Mouse (Mus musculus) midbrain, embryonic 14.5 days (tissue): ENCODE results near the gene Ldhal6b. TPM values are rescaled to one million over a fixed set of nuclear protein-coding genes. Genes with fewer than 3 reads are reported as not detected.

Experiments
- ATAC-seq: fragments of 200-750 bp; cut with Nextera tagmentation; 2 replicates; pipeline ENCODE4 v1.8.0; 2017; ENCODE audit warnings: moderate number of reproducible peaks, moderate library complexity; ENCODE audit not compliant: low FRiP score, low TSS enrichment
- DNase-seq: peaks from one replicate; pipeline ENCODE4 v3.0.0-alpha.2; 2015
- H3K27ac ChIP-seq: fragments of 300-500 bp; sonication (generic); replicated peaks from 2 replicates; pipeline ENCODE4 v1.5.1; 2014; ENCODE audit warnings: mild to moderate bottlenecking, low read depth, low read length, moderate library complexity
- H3K27me3 ChIP-seq: fragments of 300-500 bp; sonication (generic); 2 replicates; pipeline ENCODE4 v1.6.1; 2014; ENCODE audit warnings: low read length, control low read depth, mixed read lengths; ENCODE audit not compliant: control insufficient read depth, insufficient read depth
- H3K36me3 ChIP-seq: fragments of 300-500 bp; sonication (generic); 2 replicates; pipeline ENCODE4 v1.6.1; 2014; ENCODE audit warnings: low read length, control low read depth; ENCODE audit not compliant: control insufficient read depth, insufficient read depth
- H3K4me1 ChIP-seq: fragments of 300-500 bp; sonication (generic); 2 replicates; pipeline ENCODE4 v1.6.1; 2014; ENCODE audit warnings: mild to moderate bottlenecking, antibody characterized with exemption, low read length, control low read depth; ENCODE audit not compliant: control insufficient read depth, insufficient read depth
- H3K4me2 ChIP-seq: fragments of 300-500 bp; sonication (generic); 2 replicates; pipeline ENCODE4 v1.6.1; 2014; ENCODE audit warnings: mild to moderate bottlenecking, low read length, moderate library complexity
- H3K4me3 ChIP-seq: fragments of 300-500 bp; sonication (generic); replicated peaks from 2 replicates; pipeline ENCODE4 v1.5.1; 2014; ENCODE audit warnings: low read depth, low read length
- H3K9ac ChIP-seq: fragments of 300-500 bp; sonication (generic); replicated peaks from 2 replicates; pipeline ENCODE4 v1.6.1; 2014; ENCODE audit warnings: mild to moderate bottlenecking, low read length, moderate library complexity
- H3K9me3 ChIP-seq: fragments of 300-500 bp; sonication (generic); 2 replicates; pipeline ENCODE4 v1.6.1; 2016; ENCODE audit warnings: low read length, control low read depth, mixed read lengths; ENCODE audit not compliant: control insufficient read depth
- WGBS: fragments of 180-500 bp; shearing (Covaris S2); extraction: QIAGEN DNeasy Blood & Tissue Kit; methylation state at CpG from one replicate; pipeline ENCODE4 v1.1.7; 2014; 5-methylcytosine and 5-hydroxymethylcytosine counted together
- polyA plus RNA-seq: library from polyadenylated mRNA; unstranded; fragments of >200 nt; fragmentation: Nextera tagmentation; extraction: Ambion mirVana; gene quantifications from 2 replicates; pipeline ENCODE4 v1.2.1, GENCODE M21; 2014

The Ldhal6b gene
- polyA plus RNA-seq, 1 experiment from 2014 or later: not detected

DNA sequence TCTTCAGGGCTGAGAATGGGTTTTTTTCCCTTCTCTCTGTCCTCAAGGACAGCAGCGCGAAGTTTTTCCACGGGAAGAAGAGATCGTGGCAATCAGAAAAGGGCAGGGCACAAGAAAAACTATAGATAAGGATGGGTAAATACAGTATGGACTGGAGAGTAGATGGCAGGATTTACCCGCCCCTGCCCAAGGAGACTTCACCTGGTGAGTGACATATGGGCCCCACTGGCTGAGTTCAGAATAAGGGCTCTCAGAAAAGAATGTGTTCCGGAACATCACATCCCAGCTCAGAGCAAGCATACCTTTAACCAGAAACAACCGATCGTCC lies 21.2 kb upstream of the Ldhal6b start:
- ATAC-seq (0 out of 2 replicates have a peak, but pooled peaks have one; percentile 11), DNase-seq (no peak)
- H3K27ac ChIP-seq: peak overlapping the region; percentile 75; the same call in 1 of the 2 replicates
- peak overlapping the region; percentile 75 for H3K4me2 ChIP-seq
- WGBS: under 1% methylated on average over 8 of the region's 8 CpGs
- peak overlapping the region; percentile 56 for H3K4me3 ChIP-seq
- H3K4me1 ChIP-seq: peaks cover 16% of the 10 kb centered on the region
- peak overlapping the region; percentile 74 for H3K9ac ChIP-seq
- no peaks in the 10 kb centered on the region for H3K27me3 ChIP-seq
- H3K9me3 ChIP-seq: no peaks in the 10 kb centered on the region
- no peaks in the 10 kb centered on the region; the same call in 1 of the 2 replicates for H3K36me3 ChIP-seq

DNA sequence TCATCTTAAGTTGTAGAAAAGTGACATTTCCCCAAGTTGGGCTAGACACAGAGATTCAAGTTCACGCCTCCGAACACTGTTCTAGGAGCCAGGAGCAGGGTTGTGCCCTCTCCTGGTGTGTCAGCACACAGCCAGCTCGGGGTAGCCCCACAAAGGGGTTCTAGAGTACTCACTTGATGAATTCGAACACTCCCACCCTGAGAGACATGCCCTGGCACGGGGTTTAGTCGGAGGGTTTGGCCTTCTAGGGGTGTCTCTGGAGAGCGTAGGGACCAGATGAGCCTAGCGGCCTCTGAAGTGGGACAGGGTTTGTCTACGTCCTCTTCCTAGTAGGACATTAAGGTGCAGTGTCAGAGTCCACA lies 11.2 kb upstream of the Ldhal6b start:
- Histone ChIP-seq H3K36me3 (peaks cover 34% of the 10 kb centered on the region), H3K27me3 (no peaks in the 10 kb centered on the region), H3K4me2 (no peak overlapping the region), H3K9ac (no peak overlapping the region), H3K4me3 (no peak overlapping the region), H3K27ac (peak overlapping the region; percentile 74), H3K4me1 (no peaks in the 10 kb centered on the region), H3K9me3 (no peaks in the 10 kb centered on the region)
- 74% methylated on average over 9 of the region's 9 CpGs for WGBS
- no peak for DNase-seq
- ATAC-seq: peak; percentile 55; the same call in 1 of the 2 replicates

DNA sequence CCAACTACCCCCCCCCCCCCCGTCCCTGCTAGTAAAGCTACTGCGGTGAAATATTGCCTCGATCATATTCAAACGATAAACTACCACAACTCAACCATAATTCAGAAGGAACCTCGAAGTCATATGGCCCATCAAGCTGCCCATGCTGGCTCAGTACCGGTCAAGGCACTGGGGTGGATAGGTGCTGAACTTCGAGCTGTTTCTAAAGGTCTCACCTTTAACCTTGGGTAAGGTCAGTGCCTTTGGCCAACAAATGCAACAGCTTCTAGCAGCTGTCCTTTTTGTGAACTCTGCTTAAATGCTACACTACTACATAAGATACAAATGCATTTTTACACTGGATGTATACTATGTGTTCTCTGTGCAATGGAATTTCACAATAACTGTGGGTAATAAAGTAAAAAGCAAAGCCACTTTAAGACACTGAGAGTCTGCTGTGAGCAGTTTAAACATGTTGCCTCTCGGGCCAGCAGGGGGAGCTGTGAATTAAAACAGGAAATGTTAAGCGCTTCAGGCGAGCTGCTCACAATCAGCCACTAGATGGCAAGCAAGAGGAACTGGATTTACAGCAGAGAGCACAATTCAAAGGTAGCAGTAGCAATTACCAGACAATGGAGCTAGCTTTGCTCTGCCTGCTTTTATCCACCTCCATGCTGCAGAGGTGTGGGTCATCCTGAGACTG lies 10.7 kb upstream of the Ldhal6b start:
- Histone ChIP-seq H3K27me3 (no peaks in the 10 kb centered on the region), H3K9ac (no peak overlapping the region), H3K4me3 (no peak overlapping the region), H3K4me2 (no peak overlapping the region), H3K36me3 (peaks cover 34% of the 10 kb centered on the region), H3K27ac (peak overlapping the region; percentile 74), H3K4me1 (no peaks in the 10 kb centered on the region), H3K9me3 (no peaks in the 10 kb centered on the region)
- DNase-seq (peak; percentile 99), ATAC-seq (peak; percentile 87)
- 59% methylated on average over 10 of the region's 10 CpGs for WGBS

DNA sequence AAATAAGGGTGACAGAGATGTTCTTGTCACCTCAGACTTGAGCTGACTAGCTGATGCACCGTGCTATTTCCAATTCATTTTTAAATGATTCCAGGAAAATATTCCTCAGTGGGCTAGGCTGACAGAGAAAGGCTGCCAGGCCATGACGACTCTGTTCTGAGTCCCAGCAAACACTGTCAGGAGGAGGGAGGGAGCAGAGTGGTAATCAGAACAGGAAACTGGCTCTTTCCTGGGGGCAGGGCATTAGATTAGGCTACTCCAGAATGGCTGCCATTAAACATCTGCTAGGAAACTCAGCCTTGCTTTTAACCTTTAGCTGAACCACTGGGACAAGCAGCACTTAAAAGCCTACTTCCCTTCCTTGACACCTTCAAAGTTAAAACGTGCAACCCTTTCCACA lies 6.6 kb upstream of the Ldhal6b start:
- 68% methylated on average over 3 of the region's 3 CpGs for WGBS
- Histone ChIP-seq H3K9ac (no peak overlapping the region), H3K36me3 (peaks cover 6% of the 10 kb centered on the region; the same call in 1 of the 2 replicates), H3K27ac (no peak overlapping the region), H3K4me2 (no peak overlapping the region), H3K27me3 (no peaks in the 10 kb centered on the region), H3K4me1 (no peaks in the 10 kb centered on the region), H3K4me3 (no peak overlapping the region), H3K9me3 (no peaks in the 10 kb centered on the region)
- DNase-seq: no peak
- no peak for ATAC-seq

DNA sequence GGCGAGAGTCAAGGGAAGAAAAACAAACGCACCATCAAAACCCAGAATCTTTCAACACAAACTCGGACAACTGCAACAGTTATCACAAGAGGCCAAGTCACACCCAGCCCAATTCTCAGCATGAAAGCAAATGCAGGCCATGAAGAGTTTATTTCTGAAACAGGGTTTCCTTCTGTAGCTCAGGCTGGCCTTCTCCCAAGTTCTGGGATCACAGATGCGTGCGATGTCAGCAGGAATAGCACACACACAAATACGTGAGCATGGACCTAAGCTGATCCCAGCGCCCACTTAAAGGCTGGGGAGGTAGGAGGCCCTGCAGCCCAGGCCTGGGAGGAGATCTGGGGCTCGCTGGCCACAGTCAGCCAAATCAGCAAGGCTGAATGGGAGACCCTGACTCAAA lies 5.6 kb upstream of the Ldhal6b start:
- no peaks in the 10 kb centered on the region for H3K9me3 ChIP-seq
- no peaks in the 10 kb centered on the region for H3K27me3 ChIP-seq
- ATAC-seq (no peak), DNase-seq (no peak)
- H3K27ac ChIP-seq: no peak overlapping the region
- no peaks in the 10 kb centered on the region for H3K4me1 ChIP-seq
- H3K4me3 ChIP-seq: no peak overlapping the region
- peaks cover 12% of the 10 kb centered on the region for H3K36me3 ChIP-seq
- H3K9ac ChIP-seq: no peak overlapping the region
- whole genome bisulfite sequencing: 89% methylated on average over 8 of the region's 8 CpGs
- no peak overlapping the region for H3K4me2 ChIP-seq

DNA sequence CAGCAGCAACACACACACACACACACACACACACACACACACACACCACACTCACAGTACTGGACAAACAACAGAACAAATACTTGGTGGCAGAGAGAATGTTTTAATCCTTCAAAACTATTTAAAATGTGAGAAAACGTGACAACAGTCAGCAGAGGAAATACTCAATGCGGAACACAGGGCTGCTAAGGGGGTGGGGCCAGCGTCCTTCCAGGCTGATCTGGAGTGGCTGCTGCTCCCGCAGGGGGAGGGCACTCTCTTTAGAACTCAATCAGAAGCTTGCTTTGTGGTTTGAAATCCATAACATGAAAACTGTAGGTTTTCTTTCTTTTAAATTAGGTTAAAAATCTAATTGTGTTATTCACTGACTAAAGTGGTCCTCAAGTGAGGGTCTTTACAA lies 3.3 kb upstream of the Ldhal6b start:
- Histone ChIP-seq H3K27ac (no peak overlapping the region), H3K27me3 (no peaks in the 10 kb centered on the region), H3K36me3 (peaks cover 22% of the 10 kb centered on the region), H3K4me2 (no peak overlapping the region), H3K4me1 (no peaks in the 10 kb centered on the region), H3K9ac (no peak overlapping the region), H3K4me3 (no peak overlapping the region), H3K9me3 (no peaks in the 10 kb centered on the region)
- 49% methylated on average over 4 of the region's 4 CpGs for WGBS
- DNase-seq: no peak
- ATAC-seq: no peak

DNA sequence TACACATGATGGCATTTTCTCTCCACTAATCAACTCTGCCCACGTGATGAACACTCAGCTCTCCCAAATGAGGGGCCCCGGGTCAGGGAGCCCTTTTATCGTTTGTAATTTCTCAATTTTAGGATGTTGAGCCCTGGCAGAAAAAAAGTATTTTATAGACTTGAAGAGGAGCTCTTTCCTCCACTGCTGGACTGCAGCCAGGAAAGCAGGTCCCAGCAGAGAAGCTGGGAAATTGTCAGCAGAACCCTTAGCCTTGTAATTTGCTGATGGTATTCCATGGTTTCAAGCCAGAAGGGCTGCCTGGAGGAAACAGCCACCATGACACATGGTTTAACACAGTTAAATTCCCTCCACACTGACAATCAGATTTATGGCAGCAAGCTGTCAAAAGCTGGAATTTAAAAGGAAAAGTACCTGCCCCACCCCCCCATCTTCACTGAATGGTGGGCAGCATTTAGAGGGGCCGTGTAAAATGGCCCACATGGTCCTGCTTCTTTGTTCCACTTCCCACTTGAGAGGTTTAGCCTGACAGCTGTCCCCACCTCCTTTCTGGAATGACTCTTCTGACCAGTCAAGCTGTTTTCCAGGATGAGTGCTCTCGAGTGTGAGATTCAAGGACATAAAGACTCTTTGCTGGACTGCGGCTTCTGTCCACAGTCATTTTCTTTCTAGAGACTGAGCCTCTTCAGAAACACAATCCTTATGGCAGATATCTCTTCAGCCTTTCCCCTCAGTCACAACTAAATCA lies 1.4 kb upstream of the Ldhal6b start:
- 72% methylated on average over 6 of the region's 6 CpGs for WGBS
- Histone ChIP-seq H3K27ac (no peak overlapping the region), H3K4me3 (no peak overlapping the region), H3K36me3 (peaks cover 19% of the 10 kb centered on the region), H3K4me1 (no peaks in the 10 kb centered on the region), H3K4me2 (no peak overlapping the region), H3K9me3 (no peaks in the 10 kb centered on the region), H3K9ac (no peak overlapping the region), H3K27me3 (no peaks in the 10 kb centered on the region)
- ATAC-seq (no peak), DNase-seq (no peak)

DNA sequence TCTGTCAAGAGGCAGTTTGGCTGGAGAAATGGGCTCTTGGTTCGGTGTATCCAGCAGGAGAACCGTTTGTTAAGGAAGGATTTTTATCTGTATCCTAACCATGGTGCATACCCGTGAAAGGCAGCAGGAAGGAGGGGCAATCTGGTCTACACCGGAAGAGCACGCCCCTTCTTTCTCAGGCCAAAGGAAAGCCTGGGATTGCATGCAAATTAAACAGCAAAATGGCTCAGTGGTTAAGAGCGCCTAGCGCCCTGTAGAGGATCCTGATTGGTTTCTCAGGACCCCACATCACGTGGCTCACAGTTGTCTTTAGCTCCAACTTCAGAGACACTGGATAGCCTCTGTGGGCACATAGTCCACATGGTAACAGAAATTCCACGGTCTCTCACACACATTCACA lies 489 bp upstream of the Ldhal6b start:
- no peak overlapping the region for H3K4me2 ChIP-seq

DNA sequence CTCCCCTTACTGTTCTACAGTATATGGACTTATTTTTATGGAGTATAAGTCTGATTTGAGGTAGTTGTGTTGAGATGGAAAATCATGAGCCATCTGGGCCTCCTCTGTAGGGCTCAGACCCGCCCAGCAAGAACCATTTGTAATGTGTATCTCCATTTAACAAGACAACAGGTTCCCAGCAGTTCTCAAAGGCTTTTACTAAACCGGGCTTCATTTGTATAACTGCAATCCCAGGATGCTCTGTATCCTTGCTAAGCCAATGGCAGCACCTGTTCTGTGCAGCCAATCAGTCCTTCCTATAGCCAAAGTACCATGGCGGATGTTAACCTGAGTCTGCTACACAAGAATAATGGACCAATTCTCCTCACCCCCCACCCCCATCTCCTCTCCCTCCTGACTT lies 2.0 kb downstream of the Ldhal6b start:
- no peak for ATAC-seq
- H3K9ac ChIP-seq: no peak overlapping the region
- 87% methylated on average over 3 of the region's 3 CpGs for WGBS
- no peaks in the 10 kb centered on the region for H3K9me3 ChIP-seq
- H3K27me3 ChIP-seq: no peaks in the 10 kb centered on the region
- no peak overlapping the region for H3K27ac ChIP-seq
- H3K4me3 ChIP-seq: no peak overlapping the region
- no peaks in the 10 kb centered on the region for H3K4me1 ChIP-seq
- DNase-seq: no peak
- peaks cover 21% of the 10 kb centered on the region for H3K36me3 ChIP-seq
- no peak overlapping the region for H3K4me2 ChIP-seq

More for the DNA sequence above, 489 bp upstream of the Ldhal6b start:
- Histone ChIP-seq H3K36me3 (peaks cover 21% of the 10 kb centered on the region), H3K27me3 (no peaks in the 10 kb centered on the region), H3K9me3 (no peaks in the 10 kb centered on the region), H3K4me3 (no peak overlapping the region), H3K9ac (no peak overlapping the region), H3K27ac (no peak overlapping the region), H3K4me1 (no peaks in the 10 kb centered on the region)
- 87% methylated on average over 9 of the region's 9 CpGs for WGBS
- ATAC-seq: no peak
- DNase-seq: no peak
